Mouse (Mus musculus): Measurements from ENCODE around the gene Zmiz1. TPM values are rescaled to one million over a fixed set of nuclear protein-coding genes. Genes with fewer than 3 reads are reported as not detected.

Gene Zmiz1
- polyA plus RNA-seq, 2 experiments from 2014 or later = 21.2 to 34.3 TPM

DNA sequence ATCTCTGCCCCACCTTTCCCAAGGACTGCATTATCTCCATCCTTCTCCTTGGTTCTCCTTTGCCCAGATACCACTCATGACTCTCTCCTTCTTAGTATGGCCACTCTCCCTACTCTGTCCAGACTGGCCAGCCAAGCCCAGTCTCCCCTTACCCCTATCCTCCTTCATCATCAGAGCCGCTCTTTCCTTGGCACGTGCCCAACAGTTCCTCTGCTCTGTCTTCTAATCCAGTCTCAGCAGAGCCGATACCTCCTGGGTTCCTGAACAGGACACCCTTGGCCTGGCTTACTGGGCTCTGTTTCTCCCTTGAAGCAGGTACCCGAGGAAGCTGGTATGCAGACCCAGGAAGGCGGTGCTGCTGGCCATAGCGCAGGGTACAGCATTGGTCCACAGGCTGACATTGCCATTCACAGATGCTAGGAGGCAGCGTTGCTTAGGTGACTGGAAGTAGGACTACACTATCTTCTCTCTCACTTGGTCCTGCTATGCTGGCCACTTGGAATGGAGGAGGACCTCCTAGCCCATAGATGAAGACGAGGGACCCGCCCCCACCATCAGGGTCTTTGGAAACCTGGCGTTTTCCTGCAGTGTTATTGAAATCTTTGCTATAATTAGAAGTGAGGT is 80.6 kb downstream of the Zmiz1 start:
- no peak for ATAC-seq

DNA sequence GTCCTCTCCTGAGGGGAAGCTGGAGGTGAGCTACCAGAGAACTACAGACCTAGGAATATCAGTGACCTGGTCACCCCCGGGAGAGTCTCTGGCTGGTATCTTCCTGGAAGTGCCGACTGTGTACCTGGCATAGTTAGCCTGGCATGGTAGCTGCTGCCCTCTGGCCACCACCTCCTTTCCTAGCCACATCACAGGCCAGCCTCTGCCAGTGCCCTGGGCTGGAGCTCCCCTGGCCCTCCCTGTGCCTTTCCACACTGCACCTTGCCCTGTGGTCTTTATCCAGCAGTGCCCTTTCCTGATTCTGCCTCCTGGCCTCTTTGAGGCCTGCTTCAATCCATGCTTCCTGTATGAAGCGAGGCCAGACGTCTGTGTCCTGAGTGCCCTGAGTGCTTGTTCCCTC is 81.2 kb downstream of the Zmiz1 start:
- ATAC-seq = no peak

GRCm38 (mm10) chr14:25541213-25541612 is 82.2 kb downstream of the Zmiz1 start:
- no peak for ATAC-seq

GRCm38 (mm10) chr14:25543098-25543497 is 84.1 kb downstream of the Zmiz1 start:
- no peak for ATAC-seq

DNA sequence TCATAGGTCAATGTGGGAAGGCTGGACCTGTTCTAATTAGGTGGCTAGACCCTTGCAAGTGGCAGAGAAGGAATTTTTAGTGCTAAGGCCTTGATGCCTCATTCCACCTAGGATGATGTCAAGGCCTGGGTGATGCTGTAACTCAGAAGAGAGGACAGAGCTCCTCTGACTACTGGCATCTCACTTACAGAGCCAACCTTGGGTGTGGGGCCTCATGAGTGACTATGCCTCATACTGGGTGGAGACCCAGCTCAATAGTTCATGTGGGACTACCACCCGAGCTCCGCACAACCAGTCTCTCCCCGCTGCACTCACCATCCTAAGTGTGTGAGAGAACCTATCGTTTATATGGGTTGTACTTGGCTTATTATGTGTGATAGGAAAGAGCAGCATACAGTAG is 84.9 kb downstream of the Zmiz1 start:
- no peak for ATAC-seq

DNA sequence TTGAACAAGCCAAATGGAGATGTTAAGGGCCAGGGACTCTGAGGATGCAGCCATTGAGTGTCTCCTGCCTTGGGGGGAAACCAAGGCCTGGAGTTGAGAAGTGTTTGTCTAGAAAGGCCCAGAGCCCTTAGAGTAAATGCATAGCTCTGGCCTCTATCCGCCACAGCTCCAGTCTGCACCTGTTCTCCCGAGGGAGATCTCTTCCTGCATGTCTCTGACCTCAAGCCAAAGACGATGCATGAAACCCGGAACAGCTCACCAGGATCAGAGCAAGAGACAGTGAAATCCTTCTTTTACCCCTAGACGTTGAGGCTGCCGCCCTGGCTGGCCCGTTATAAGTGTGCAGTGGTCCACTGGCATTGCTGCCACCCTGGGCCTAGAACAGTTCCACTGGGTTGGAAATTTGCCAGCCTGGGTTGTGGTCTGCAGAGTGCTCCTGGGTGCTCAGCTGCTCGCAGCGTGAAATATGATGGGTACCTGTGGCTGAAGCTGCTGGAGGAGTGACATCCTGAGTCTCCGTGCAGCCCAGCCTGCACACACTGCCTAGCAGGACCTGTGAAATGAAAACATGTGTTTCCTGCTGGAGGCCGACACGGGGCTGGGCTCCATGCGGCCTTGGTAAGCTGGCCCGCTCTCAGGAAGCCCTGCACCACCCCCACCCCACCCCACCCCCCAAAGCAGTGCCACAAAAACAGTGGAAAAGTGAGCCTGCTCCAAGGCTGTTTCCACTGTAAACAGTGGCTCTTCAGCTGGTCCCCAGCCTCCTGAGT is 88.1 kb downstream of the Zmiz1 start:
- ATAC-seq = peak; percentile 42

GRCm38 (mm10) chr14:25547882-25548281 is 88.9 kb downstream of the Zmiz1 start:
- no peak for ATAC-seq

GRCm38 (mm10) chr14:25548650-25549049 is 89.7 kb downstream of the Zmiz1 start:
- ATAC-seq = no peak

GRCm38 (mm10) chr14:25549125-25549524 is 90.1 kb downstream of the Zmiz1 start:
- no peak for ATAC-seq

DNA sequence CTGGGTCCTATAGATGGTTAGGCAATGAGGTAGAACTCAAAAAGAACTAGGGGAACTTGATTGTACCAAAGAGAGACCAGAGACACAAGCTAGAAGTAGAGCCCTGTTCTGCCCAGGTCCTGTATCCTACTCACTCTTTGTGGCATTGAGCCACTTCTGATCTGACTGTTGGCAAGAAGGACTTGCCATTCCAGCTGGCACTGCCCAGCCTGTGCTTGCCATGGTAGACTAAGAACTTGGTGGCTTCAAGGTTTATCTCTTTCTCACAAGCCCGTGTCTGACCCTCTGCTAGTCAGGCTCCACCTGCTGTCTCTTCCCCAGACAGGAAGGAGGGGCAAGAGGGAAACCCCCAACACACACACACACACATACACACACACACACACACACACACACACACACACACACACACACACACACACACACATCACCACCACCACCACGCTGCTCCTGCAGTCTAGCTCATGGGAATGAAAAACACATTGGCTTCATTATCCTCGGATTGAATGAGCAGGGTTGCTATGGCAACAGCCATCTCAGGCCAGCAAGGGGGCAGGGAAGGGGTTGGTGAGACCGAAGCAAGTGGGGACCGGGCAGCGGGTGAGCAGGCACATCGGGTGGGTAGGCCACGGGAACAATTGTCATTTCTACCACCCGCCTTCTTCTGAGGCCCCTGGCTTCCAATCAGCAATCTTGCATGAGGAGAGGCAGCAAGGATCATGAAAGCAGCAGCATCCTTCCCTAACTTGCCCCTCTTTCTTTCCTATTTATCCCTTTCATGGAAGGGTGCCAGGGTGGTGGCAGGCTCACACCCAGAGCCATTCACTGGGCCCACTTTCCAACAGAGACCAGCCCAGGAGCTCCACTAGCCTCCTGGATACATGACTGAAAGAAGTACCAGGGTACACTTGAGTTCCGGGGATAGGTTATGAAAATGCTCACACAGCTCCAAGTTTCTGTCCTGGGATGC is 91.2 kb downstream of the Zmiz1 start:
- peak; percentile 41 for ATAC-seq

GRCm38 (mm10) chr14:25551731-25552130 is 92.7 kb downstream of the Zmiz1 start:
- ATAC-seq = peak; percentile 52

- no peak for ATAC-seq
These were observed 94.4 kb downstream of the Zmiz1 start for GRCm38 (mm10) chr14:25553382-25553781.

DNA sequence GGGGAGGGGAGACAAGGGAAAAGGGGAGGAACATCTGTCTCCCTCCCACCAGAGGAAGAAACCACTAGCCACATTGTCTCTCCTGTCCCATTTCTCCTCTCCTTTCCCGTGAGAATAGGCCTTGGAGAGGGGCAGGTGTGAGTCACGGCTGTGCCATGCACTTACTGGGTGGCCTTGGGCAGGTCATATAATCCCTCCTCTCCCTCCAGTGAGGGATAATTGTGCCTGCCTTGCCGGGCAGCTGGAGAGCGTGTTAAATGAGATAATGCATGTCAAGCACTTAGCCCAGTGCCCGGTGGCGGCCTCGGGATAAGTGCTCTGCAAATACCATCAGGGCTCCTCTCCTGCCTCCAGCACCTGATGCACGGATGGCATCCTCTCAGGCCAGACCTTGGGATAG is 95.8 kb downstream of the Zmiz1 start:
- ATAC-seq = no peak

DNA sequence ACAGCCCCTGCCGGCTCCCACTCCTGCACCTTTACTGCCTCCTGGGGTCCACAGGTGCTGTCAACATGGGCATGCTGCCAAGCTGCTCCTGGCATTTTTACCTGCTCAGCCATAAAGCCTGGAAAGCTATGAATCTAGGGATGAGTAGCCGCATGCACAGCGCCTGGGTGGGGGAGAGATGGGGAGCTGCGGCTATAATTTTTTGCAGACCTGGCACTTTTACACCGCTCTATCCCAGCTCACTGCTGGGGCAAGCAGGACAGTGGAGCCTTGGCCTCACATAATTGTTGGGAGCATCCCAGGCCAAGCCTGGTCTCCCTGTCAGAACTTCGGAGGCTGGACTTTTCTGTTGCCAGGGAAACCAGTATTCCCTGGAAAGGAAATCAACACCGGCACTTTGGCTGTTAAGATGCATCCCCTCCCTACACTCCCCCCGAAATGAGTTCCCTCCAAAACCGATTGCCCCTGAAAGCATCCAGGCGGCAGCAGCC is 96.4 kb downstream of the Zmiz1 start:
- no peak for ATAC-seq

GRCm38 (mm10) chr14:25555848-25556247 is 96.9 kb downstream of the Zmiz1 start:
- no peak for ATAC-seq

- no peak for ATAC-seq
These were observed 98.0 kb downstream of the Zmiz1 start for GRCm38 (mm10) chr14:25557014-25557413.

- no peak for ATAC-seq
These were observed 99.5 kb downstream of the Zmiz1 start for GRCm38 (mm10) chr14:25558479-25558878.

- ATAC-seq = peak; percentile 70
These were observed 100.9 kb downstream of the Zmiz1 start for GRCm38 (mm10) chr14:25559907-25560306.

DNA sequence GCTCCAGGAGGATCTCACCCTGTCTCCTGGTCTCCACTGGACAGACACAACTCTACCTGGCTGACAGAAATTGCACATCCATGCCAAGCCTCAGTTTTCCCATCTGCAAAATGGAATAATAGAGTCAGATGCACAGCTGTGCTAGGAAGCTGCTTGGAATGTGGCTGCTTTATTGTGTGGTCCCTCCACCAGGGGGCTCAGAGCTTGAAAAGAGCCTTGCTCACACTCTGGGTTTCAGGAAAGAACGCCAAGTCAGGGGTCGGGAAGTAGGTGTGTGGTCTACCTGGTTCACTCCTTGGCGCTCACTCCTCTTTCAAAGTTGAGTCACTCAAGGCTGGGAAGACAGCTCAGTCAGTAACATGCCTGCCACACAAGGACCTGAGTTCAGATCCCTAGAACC is 101.9 kb downstream of the Zmiz1 start:
- ATAC-seq = no peak

GRCm38 (mm10) chr14:25561716-25562115 is 102.7 kb downstream of the Zmiz1 start:
- ATAC-seq = no peak

GRCm38 (mm10) chr14:25562447-25562846 is 103.5 kb downstream of the Zmiz1 start:
- no peak for ATAC-seq

GRCm38 (mm10) chr14:25562909-25563308 is 103.9 kb downstream of the Zmiz1 start:
- ATAC-seq = no peak

- no peak for ATAC-seq
These were observed 105.6 kb downstream of the Zmiz1 start for GRCm38 (mm10) chr14:25564577-25564976.
